Comparison of ENCODE assay signal across 19 mouse cellular contexts in the genomic region with DNA sequence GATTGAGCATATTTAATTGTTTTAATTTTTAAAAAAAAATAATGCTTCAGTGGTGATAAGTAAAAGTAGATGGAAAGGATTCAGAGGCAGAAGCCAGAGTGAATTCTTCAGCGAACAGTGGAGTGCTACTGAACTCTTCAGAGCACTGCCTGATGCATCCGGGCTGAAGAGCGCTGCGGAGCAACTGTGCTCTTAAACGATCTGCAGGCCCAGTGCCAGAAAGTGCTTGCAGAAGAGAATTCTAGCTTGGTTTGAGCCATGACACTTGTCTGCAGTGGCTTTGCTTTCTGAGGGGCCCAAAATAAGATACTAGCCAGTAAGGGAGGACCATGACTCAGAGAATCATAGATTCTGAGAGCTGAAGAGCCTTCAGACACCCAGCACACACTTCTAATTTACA. TPM values are rescaled to one million over a fixed set of nuclear protein-coding genes. Genes with fewer than 3 reads are reported as not detected.
DNase-seq lines count a peak whose midpoint lies in the region; ATAC-seq and TF ChIP-seq lines count a peak whose summit lies in the region.
"Had no signal": no experiment of that assay in that cellular context is flagged by ENCODE, and none has a peak within 500 bp of the region (broad histone marks: within the 10 kb centered on the region; RNA-seq: fewer than 3 reads in every experiment).

No protein-coding gene starts in this region.

- no peak for TF ChIP-seq CTCF in kidney, postnatal 0 days (IDR thresholded peaks at IDR 0.05; ENCODE audit: low read depth)
- no peak for TF ChIP-seq CTCF in lung, embryonic 14.5 days (IDR thresholded peaks at IDR 0.05; ENCODE audit: low read depth)

- WGBS in kidney, postnatal 0 days = 65% methylated on average over 5 of the region's 5 CpGs
- 54% methylated on average over 5 of the region's 5 CpGs for WGBS in lung, embryonic 14.5 days

- no peak overlapping the region for H3K4me3 ChIP-seq in kidney, postnatal 0 days (replicated peaks; ENCODE audit: low read depth, low read length)
- no peak overlapping the region for H3K4me3 ChIP-seq in lung, embryonic 14.5 days (ENCODE audit: low read depth, low read length)
- H3K4me3 ChIP-seq: erythroblast, embryonic 14.5 days; limb, embryonic 12.5 days; lung, embryonic 15.5 days had no signal

- DNase-seq in cerebellum, postnatal 14 days = peak; percentile 52 to 63
- no peak for DNase-seq in cerebellum, adult 8-10 months
- DNase-seq in kidney, postnatal 0 days (ENCODE audit: low spot score) = peak; percentile 23
- DNase-seq in kidney, adult 8-10 months = no peak
- peak; percentile 50 for DNase-seq in lung, embryonic 14.5 days
- no peak for DNase-seq in lung, postnatal 36 days
- DNase-seq in right cerebral cortex, postnatal 14 days = peak; percentile 56
- no peak for DNase-seq in adrenal gland, postnatal 10 days
- DNase-seq: adrenal gland, postnatal 25 days; cerebellum, adult 11 months; gastrocnemius, postnatal 25 days; kidney, adult 9 months; thymus, adult 18-20 months had no signal

- no peak overlapping the region for H3K27ac ChIP-seq in kidney, postnatal 0 days
- no peak overlapping the region for H3K27ac ChIP-seq in lung, embryonic 14.5 days (ENCODE audit: low read depth)
- H3K27ac ChIP-seq: hindbrain, embryonic 14.5 days; limb, embryonic 12.5 days; lung, embryonic 15.5 days had no signal

- no peaks in the 10 kb centered on the region for H3K4me1 ChIP-seq in kidney, postnatal 0 days (replicated peaks; ENCODE audit: insufficient read depth, low read length)
- H3K4me1 ChIP-seq in lung, embryonic 14.5 days (ENCODE audit: insufficient read depth) = no peaks in the 10 kb centered on the region
- H3K4me1 ChIP-seq: limb, embryonic 12.5 days; lung, embryonic 15.5 days had no signal

- no peaks in the 10 kb centered on the region for H3K36me3 ChIP-seq in kidney, postnatal 0 days (ENCODE audit: insufficient read depth, low read length)
- H3K36me3 ChIP-seq in lung, embryonic 14.5 days (ENCODE audit: insufficient read depth) = no peaks in the 10 kb centered on the region
- H3K36me3 ChIP-seq: limb, embryonic 12.5 days; lung, embryonic 15.5 days had no signal

- no peak overlapping the region for H3K9ac ChIP-seq in kidney, postnatal 0 days (ENCODE audit: low read depth, low read length)
- no peak overlapping the region for H3K9ac ChIP-seq in lung, embryonic 14.5 days
- H3K9ac ChIP-seq: hindbrain, embryonic 14.5 days; limb, embryonic 12.5 days; lung, embryonic 15.5 days had no signal

- no peaks in the 10 kb centered on the region for H3K9me3 ChIP-seq in kidney, postnatal 0 days (replicated peaks; ENCODE audit: low read length)
- no peaks in the 10 kb centered on the region for H3K9me3 ChIP-seq in lung, embryonic 14.5 days (ENCODE audit: low read depth, low read length)
- H3K9me3 ChIP-seq: limb, embryonic 12.5 days; lung, embryonic 15.5 days had no signal

- ATAC-seq in kidney, postnatal 0 days (replicated peaks; ENCODE audit: low FRiP score, low read depth) = no peak
- ATAC-seq in lung, embryonic 14.5 days (ENCODE audit: insufficient read depth) = no peak

- H3K27me3 ChIP-seq in kidney, postnatal 0 days (ENCODE audit: insufficient read depth, low read length) = no peaks in the 10 kb centered on the region
- no peaks in the 10 kb centered on the region for H3K27me3 ChIP-seq in lung, embryonic 14.5 days (ENCODE audit: insufficient read depth, low read length)
- H3K27me3 ChIP-seq: limb, embryonic 12.5 days; lung, embryonic 15.5 days had no signal

- no peak overlapping the region for H3K4me2 ChIP-seq in kidney, postnatal 0 days (ENCODE audit: low read length)
- H3K4me2 ChIP-seq in lung, embryonic 14.5 days = no peak overlapping the region
- H3K4me2 ChIP-seq: hindbrain, embryonic 14.5 days; limb, embryonic 12.5 days; lung, embryonic 15.5 days had no signal

RNA-seq across cellular contexts. Expression of a gene that starts 28.2 kb away (rescaled TPM):
- polyA plus RNA-seq in kidney, postnatal 0 days (2015; fragmentation: Nextera tagmentation; extraction: Ambion mirVana) = not detected in 2 replicates
- not detected in 2 replicates for polyA plus RNA-seq in lung, embryonic 14.5 days (2014; fragmentation: Nextera tagmentation; extraction: Ambion mirVana)
- not detected for total RNA-seq in adrenal gland, postnatal 10 days (2021)
- total RNA-seq: adrenal gland, postnatal 25 days; gastrocnemius, postnatal 25 days had no signal
- polyA plus RNA-seq: erythroblast, embryonic 14.5 days; heart, embryonic 14.5 days; hindbrain, embryonic 14.5 days; limb, embryonic 12.5 days; lung, embryonic 15.5 days; spleen, adult 2 months had no signal

RNA-seq across cellular contexts. Expression of a gene that starts 47.3 kb away (rescaled TPM):
- 0.09 and 0.37 TPM in 2 replicates for polyA plus RNA-seq in kidney, postnatal 0 days (2015; fragmentation: Nextera tagmentation; extraction: Ambion mirVana)
- polyA plus RNA-seq in lung, embryonic 14.5 days (2014; fragmentation: Nextera tagmentation; extraction: Ambion mirVana) = not detected in 2 replicates
- total RNA-seq in adrenal gland, postnatal 10 days (2021) = 10 to 100 TPM; 12.3 to 28.2 TPM
- total RNA-seq: gastrocnemius, postnatal 25 days had no signal
- polyA plus RNA-seq: erythroblast, embryonic 14.5 days; heart, embryonic 14.5 days; hindbrain, embryonic 14.5 days; limb, embryonic 12.5 days; lung, embryonic 15.5 days; spleen, adult 2 months had no signal

Comparison
In these comparisons a context has a peak if more than half of its experiments do, and no peak if none do; other contexts are left out.
1. DNase-seq: peak in cerebellum, postnatal 14 days (2 of 2), kidney, postnatal 0 days (single experiment), lung, embryonic 14.5 days (single experiment) and right cerebral cortex, postnatal 14 days (single experiment); none in cerebellum, adult 8-10 months (single experiment), kidney, adult 8-10 months (0 of 2), lung, postnatal 36 days (single experiment) and adrenal gland, postnatal 10 days (single experiment).